Mouse (Mus musculus): ENCODE data around the gene Nbeal2. TPM values are rescaled to one million over a fixed set of nuclear protein-coding genes. Genes with fewer than 3 reads are reported as not detected.

Gene Nbeal2
- total and polyA plus RNA-seq, 3 experiments, result 3.2 to 19.7 (median 8.4) TPM

DNA sequence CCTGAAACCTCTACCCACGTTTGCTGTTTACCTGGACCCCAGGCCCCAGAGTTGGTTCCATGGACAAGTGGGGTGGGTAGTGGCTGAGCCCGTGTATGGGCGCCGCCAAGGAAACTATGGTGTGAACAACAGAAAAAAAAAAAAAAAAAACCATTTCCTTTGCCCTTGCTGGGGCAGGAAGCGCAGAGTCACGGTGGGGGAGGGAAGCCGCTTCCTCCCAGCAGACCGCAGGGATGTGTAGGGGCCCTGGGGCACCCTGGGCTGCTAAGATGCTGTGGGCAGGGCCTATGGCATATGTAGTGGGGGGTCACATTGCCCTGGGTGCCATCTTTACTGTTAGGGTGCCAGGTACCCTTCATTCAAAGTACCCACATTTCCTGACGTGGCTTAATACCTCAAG lies 8.7 kb downstream of the Nbeal2 start:
- peak overlapping the region; percentile 26 to 54 (median 50) for H3K4me3 ChIP-seq (replicated peaks in 1 of 3; ENCODE audit: low read depth in 2 of 3, low read length in 2 of 3, poor library complexity in 1 of 3)
- in situ Hi-C loops (cut with MboI; ENCODE audit: low pct_ligation_motif_present, low pct_unique_long_range_greater_than_20kb, low sequenced_read_pairs), result no loop called here
- H3K4me1 ChIP-seq (ENCODE audit: control insufficient read depth in 1 of 2, insufficient read depth in 2 of 2), result peaks cover 25 to 66% of the 10 kb centered on the region in 2 experiments
- peak; percentile 80 for DNase-seq (ENCODE audit: extremely low read depth)
- H3K9ac ChIP-seq (ENCODE audit: insufficient read depth, low read depth), result peak overlapping the region; percentile 73
- dilution Hi-C loops (cut with MboI; ENCODE audit: extremely low pct_ligation_motif_present, extremely low pct_unique_long_range_greater_than_20kb, low sequenced_read_pairs), result no loop called here
- no peaks in the 10 kb centered on the region for H3K27me3 ChIP-seq (replicated peaks)
- TF ChIP-seq HCFC1 (IDR thresholded peaks at IDR 0.05; ENCODE audit: low read depth, low read length) (peak; percentile 56), UBTF (IDR thresholded peaks at IDR 0.05; ENCODE audit: low read depth, low read length) (no peak), ETS1 (conservative IDR thresholded peaks at IDR 0.05; ENCODE audit: low read depth, low read length) (peak; percentile 26; the same call in 1 of the 2 replicates), SIN3A (IDR thresholded peaks at IDR 0.05; ENCODE audit: low read length) (peak; percentile 45; the same call in 1 of the 2 replicates), RAD21 (IDR thresholded peaks at IDR 0.05; ENCODE audit: low read depth, low read length) (no peak), JUND (conservative IDR thresholded peaks at IDR 0.05; ENCODE audit: low read depth, low read length) (no peak), RCOR1 (conservative IDR thresholded peaks at IDR 0.05; ENCODE audit: low read depth, low read length) (no peak), ZC3H11A (IDR thresholded peaks at IDR 0.05; ENCODE audit: low read depth, low read length) (no peak), JUN (IDR thresholded peaks at IDR 0.05; ENCODE audit: insufficient read depth, low read depth, low read length) (no peak), SMC3 (IDR thresholded peaks at IDR 0.05; ENCODE audit: low read depth, low read length) (no peak), ZMIZ1 (IDR thresholded peaks at IDR 0.05; ENCODE audit: low read depth, low read length) (no peak), MAFK (IDR thresholded peaks at IDR 0.05; ENCODE audit: insufficient replicate concordance, low read length) (peak; percentile 40; the same call in 1 of the 2 replicates), E2F4 (IDR thresholded peaks at IDR 0.05; ENCODE audit: insufficient replicate concordance, low read depth, low read length) (no peak), USF1 (IDR thresholded peaks at IDR 0.05; ENCODE audit: low read depth, low read length) (no peak), CHD2 (IDR thresholded peaks at IDR 0.05; ENCODE audit: low read length) (peak; percentile 74; the same call in 1 of the 2 replicates), CTCF (conservative IDR thresholded peaks at IDR 0.05 in 1 of 2, IDR thresholded peaks at IDR 0.05 in 1 of 2; ENCODE audit: low read depth in 2 of 2, low read length in 2 of 2) (no peak), ZNF384 (IDR thresholded peaks at IDR 0.05; ENCODE audit: low read depth, low read length) (peak; percentile 97), MYC (IDR thresholded peaks at IDR 0.05; ENCODE audit: low read depth, low read length) (0 out of 2 replicates have a peak, but pooled peaks have one; percentile 13), USF2 (conservative IDR thresholded peaks at IDR 0.05; ENCODE audit: low read depth, low read length) (no peak), NELFE (IDR thresholded peaks at IDR 0.05; ENCODE audit: low read depth, low read length) (no peak), TCF12 (IDR thresholded peaks at IDR 0.05; ENCODE audit: low read depth, low read length) (peak; percentile 28; the same call in 1 of the 2 replicates), IRF4 (IDR thresholded peaks at IDR 0.05; ENCODE audit: low read depth, low read length) (peak; percentile 32; the same call in 1 of the 2 replicates), POLR2AphosphoS2 (IDR thresholded peaks at IDR 0.05; ENCODE audit: low read depth, low read length) (no peak), MAX (IDR thresholded peaks at IDR 0.05; ENCODE audit: low read length) (no peak), ELF1 (IDR thresholded peaks at IDR 0.05; ENCODE audit: low read depth, low read length) (peak; percentile 69), ZKSCAN1 (IDR thresholded peaks at IDR 0.05; ENCODE audit: borderline replicate concordance, low read depth, low read length) (no peak), MXI1 (IDR thresholded peaks at IDR 0.05; ENCODE audit: low read depth, low read length) (no peak), TBP (conservative IDR thresholded peaks at IDR 0.05; ENCODE audit: low read depth, low read length) (no peak), KAT2A (IDR thresholded peaks at IDR 0.05; ENCODE audit: insufficient replicate concordance, low read length) (no peak), MAZ (IDR thresholded peaks at IDR 0.05; ENCODE audit: low read depth, low read length) (no peak; the same call in none of the 2 replicates), PAX5 (IDR thresholded peaks at IDR 0.05; ENCODE audit: low read length) (no peak), EP300 (IDR thresholded peaks at IDR 0.05; ENCODE audit: low read length) (peak; percentile 32; the same call in 1 of the 2 replicates), NRF1 (IDR thresholded peaks at IDR 0.05; ENCODE audit: low read depth, low read length) (no peak), POLR2A (IDR thresholded peaks at IDR 0.05; ENCODE audit: low read depth, low read length) (peak; percentile 33; the same call in 1 of the 2 replicates), CHD1 (IDR thresholded peaks at IDR 0.05; ENCODE audit: low read depth, low read length) (no peak), MEF2A (IDR thresholded peaks at IDR 0.05; ENCODE audit: borderline replicate concordance, low read depth, low read length) (peak; percentile 43; the same call in 1 of the 2 replicates), GABPA (IDR thresholded peaks at IDR 0.05; ENCODE audit: insufficient replicate concordance, low read depth, low read length) (no peak), BHLHE40 (IDR thresholded peaks at IDR 0.05; ENCODE audit: low read depth, low read length) (0 out of 2 replicates have a peak, but pooled peaks have one; percentile 14)
- H3K36me3 ChIP-seq (replicated peaks in 1 of 2; ENCODE audit: control insufficient read depth in 1 of 2, insufficient read depth in 1 of 2, low read length in 1 of 2), result peaks cover 10 to 50% of the 10 kb centered on the region in 2 experiments
- H3K4me2 ChIP-seq (ENCODE audit: insufficient read depth, low read depth, poor library complexity, severe bottlenecking), result peak overlapping the region; percentile 61
- H3K27ac ChIP-seq (ENCODE audit: insufficient read depth, low read depth), result peak overlapping the region; percentile 56
- H3K79me2 ChIP-seq (replicated peaks; ENCODE audit: control insufficient read depth, extremely low read depth, insufficient read depth, poor library complexity, severe bottlenecking), result no peaks in the 10 kb centered on the region
- H3K9me3 ChIP-seq (replicated peaks; ENCODE audit: low read length), result no peaks in the 10 kb centered on the region
